Mouse (Mus musculus): ENCODE measurements at regions not wholly inside any gene's neighbourhood (a gene's known extent, or its start where the extent isn't known, plus 50 kb on each side); places are given as distances from the start of the nearest gene placed in this dataset.

- Histone ChIP-seq H3K9me3 (replicated peaks) (peaks cover 7% of the 10 kb centered on the region; the same call in 1 of the 2 replicates), H3K4me1 (peaks cover 53% of the 10 kb centered on the region), H3K36me3 (no peaks in the 10 kb centered on the region), H3K27me3 (ENCODE audit: low read depth, poor library complexity, severe bottlenecking) (peaks cover 86% of the 10 kb centered on the region), H3K27ac (replicated peaks) (no peak overlapping the region), H3K4me3 (no peak overlapping the region)
- DNase-seq (ENCODE audit: low spot score), result no peak
These were observed 197.5 kb upstream of the Sp8 start for GRCm38 (mm10) chr12:118648673-118649072.

GRCm38 (mm10) chr12:118647270-118648042, 198.7 kb upstream of the Sp8 start:
- Histone ChIP-seq H3K27me3 (ENCODE audit: low read depth, poor library complexity, severe bottlenecking) (peaks cover 86% of the 10 kb centered on the region), H3K36me3 (no peaks in the 10 kb centered on the region), H3K27ac (replicated peaks) (no peak overlapping the region), H3K4me1 (peaks cover 53% of the 10 kb centered on the region), H3K4me3 (no peak overlapping the region), H3K9me3 (replicated peaks) (no peaks in the 10 kb centered on the region)
- DNase-seq (ENCODE audit: low spot score), result no peak
- 50% methylated on average over 12 of the region's 12 CpGs for WGBS

- H3K27me3 ChIP-seq (ENCODE audit: low read depth, poor library complexity, severe bottlenecking), result peaks cover 76% of the 10 kb centered on the region
- H3K4me1 ChIP-seq, result peaks cover 14% of the 10 kb centered on the region
- DNase-seq (ENCODE audit: low spot score), result no peak
- no peak overlapping the region for H3K27ac ChIP-seq (replicated peaks)
- WGBS, result 85% methylated on average over 3 of the region's 3 CpGs
- H3K9me3 ChIP-seq (replicated peaks), result no peaks in the 10 kb centered on the region
- H3K36me3 ChIP-seq, result no peaks in the 10 kb centered on the region
- no peak overlapping the region for H3K4me3 ChIP-seq
These were observed 205.2 kb upstream of the Sp8 start for GRCm38 (mm10) chr12:118640925-118641324.

GRCm38 (mm10) chr12:118637214-118637613, 208.9 kb upstream of the Sp8 start:
- DNase-seq (ENCODE audit: low spot score), result no peak
- WGBS, result 40% methylated on average over 4 of the region's 4 CpGs
- H3K36me3 ChIP-seq, result no peaks in the 10 kb centered on the region

GRCm38 (mm10) chr12:118635456-118635855, 210.7 kb upstream of the Sp8 start:
- no peaks in the 10 kb centered on the region for H3K36me3 ChIP-seq
- WGBS, result 47% methylated on average over 1 of the region's 1 CpGs
- peaks cover 19% of the 10 kb centered on the region for H3K4me1 ChIP-seq
- no peak overlapping the region for H3K27ac ChIP-seq (replicated peaks)
- DNase-seq (ENCODE audit: low spot score), result no peak
- H3K9me3 ChIP-seq (replicated peaks), result no peaks in the 10 kb centered on the region
- H3K27me3 ChIP-seq (ENCODE audit: low read depth, poor library complexity, severe bottlenecking), result peaks cover 24% of the 10 kb centered on the region; the same call in 1 of the 2 replicates
- no peak overlapping the region for H3K4me3 ChIP-seq

More at GRCm38 (mm10) chr12:118637214-118637613, 208.9 kb upstream of the Sp8 start:
- Histone ChIP-seq H3K27me3 (ENCODE audit: low read depth, poor library complexity, severe bottlenecking) (peaks cover 39% of the 10 kb centered on the region), H3K4me3 (no peak overlapping the region), H3K4me1 (peaks cover 19% of the 10 kb centered on the region), H3K9me3 (replicated peaks) (no peaks in the 10 kb centered on the region), H3K27ac (replicated peaks) (no peak overlapping the region)

GRCm38 (mm10) chr12:118630373-118630772, 215.8 kb upstream of the Sp8 start:
- DNase-seq (ENCODE audit: low spot score), result no peak
- 82% methylated on average over 1 of the region's 1 CpGs for WGBS
- Histone ChIP-seq H3K4me1 (peaks cover 3% of the 10 kb centered on the region; the same call in 1 of the 2 replicates), H3K27ac (replicated peaks) (no peak overlapping the region), H3K9me3 (replicated peaks) (no peaks in the 10 kb centered on the region), H3K36me3 (no peaks in the 10 kb centered on the region), H3K27me3 (ENCODE audit: low read depth, poor library complexity, severe bottlenecking) (no peaks in the 10 kb centered on the region), H3K4me3 (no peak overlapping the region)

- Histone ChIP-seq H3K4me1 (peaks cover 20% of the 10 kb centered on the region), H3K27me3 (ENCODE audit: low read depth, poor library complexity, severe bottlenecking) (peaks cover 9% of the 10 kb centered on the region; the same call in 1 of the 2 replicates), H3K27ac (replicated peaks) (no peak overlapping the region), H3K9me3 (replicated peaks) (no peaks in the 10 kb centered on the region), H3K36me3 (no peaks in the 10 kb centered on the region), H3K4me3 (no peak overlapping the region)
- 74% methylated on average over 1 of the region's 1 CpGs for WGBS
- DNase-seq (ENCODE audit: low spot score), result no peak
These were observed 224.2 kb upstream of the Sp8 start for GRCm38 (mm10) chr12:118621697-118622485.

- H3K4me3 ChIP-seq, result no peak overlapping the region
- no peaks in the 10 kb centered on the region for H3K9me3 ChIP-seq (replicated peaks)
- peaks cover 20% of the 10 kb centered on the region for H3K4me1 ChIP-seq
- peaks cover 9% of the 10 kb centered on the region; the same call in 1 of the 2 replicates for H3K27me3 ChIP-seq (ENCODE audit: low read depth, poor library complexity, severe bottlenecking)
- no peak for DNase-seq (ENCODE audit: low spot score)
- no peaks in the 10 kb centered on the region for H3K36me3 ChIP-seq
- no peak overlapping the region for H3K27ac ChIP-seq (replicated peaks)
- 36% methylated on average over 5 of the region's 5 CpGs for WGBS
These were observed 225.1 kb upstream of the Sp8 start for GRCm38 (mm10) chr12:118620847-118621636.

- Histone ChIP-seq H3K9me3 (replicated peaks) (no peaks in the 10 kb centered on the region), H3K27ac (replicated peaks) (no peak overlapping the region), H3K4me1 (peaks cover 13% of the 10 kb centered on the region), H3K36me3 (no peaks in the 10 kb centered on the region), H3K27me3 (ENCODE audit: low read depth, poor library complexity, severe bottlenecking) (peaks cover 11% of the 10 kb centered on the region; the same call in 1 of the 2 replicates), H3K4me3 (no peak overlapping the region)
- WGBS, result 89% methylated on average over 4 of the region's 4 CpGs
- DNase-seq (ENCODE audit: low spot score), result no peak
These were observed 249.1 kb upstream of the Sp8 start for GRCm38 (mm10) chr12:118597015-118597414.

GRCm38 (mm10) chr12:118594781-118595574, 251.2 kb upstream of the Sp8 start:
- WGBS, result 24% methylated on average over 18 of the region's 18 CpGs
- Histone ChIP-seq H3K9me3 (replicated peaks) (no peaks in the 10 kb centered on the region), H3K27me3 (ENCODE audit: low read depth, poor library complexity, severe bottlenecking) (peaks cover 11% of the 10 kb centered on the region; the same call in 1 of the 2 replicates), H3K4me1 (peaks cover 13% of the 10 kb centered on the region), H3K36me3 (no peaks in the 10 kb centered on the region), H3K4me3 (peak overlapping the region; percentile 46), H3K27ac (replicated peaks) (peak overlapping the region; percentile 65)
- peak; percentile 13 for DNase-seq (ENCODE audit: low spot score)

GRCm38 (mm10) chr12:118583829-118584628, 262.1 kb upstream of the Sp8 start:
- no peaks in the 10 kb centered on the region for H3K4me1 ChIP-seq
- no peak for DNase-seq (ENCODE audit: low spot score)
- H3K9me3 ChIP-seq (replicated peaks), result no peaks in the 10 kb centered on the region
- H3K4me3 ChIP-seq, result no peak overlapping the region
- peaks cover 4% of the 10 kb centered on the region; the same call in 1 of the 2 replicates for H3K27me3 ChIP-seq (ENCODE audit: low read depth, poor library complexity, severe bottlenecking)
- H3K27ac ChIP-seq (replicated peaks), result no peak overlapping the region
- WGBS, result 84% methylated on average over 12 of the region's 12 CpGs
- no peaks in the 10 kb centered on the region for H3K36me3 ChIP-seq

All from midbrain, embryonic 10.5 days (tissue).